Mouse (Mus musculus): ENCODE measurements at regions not wholly inside any gene's neighbourhood (a gene's known extent, or its start where the extent isn't known, plus 50 kb on each side); places are given as distances from the start of the nearest gene placed in this dataset.

- Histone ChIP-seq H3K9me3 (replicated peaks) (no peaks in the 10 kb centered on the region), H3K27ac (no peak overlapping the region), H3K27me3 (no peaks in the 10 kb centered on the region), H3K4me2 (no peak overlapping the region), H3K4me1 (replicated peaks) (peaks cover 17% of the 10 kb centered on the region), H3K36me3 (no peaks in the 10 kb centered on the region), H3K4me3 (no peak overlapping the region), H3K9ac (no peak overlapping the region)
- 85% methylated on average over 6 of the region's 6 CpGs for WGBS
- no peak for ATAC-seq (replicated peaks; ENCODE audit: insufficient number of reproducible peaks, insufficient read depth, low FRiP score, low read depth)
Observed at GRCm38 (mm10) chr8:126702294-126702693, 108.5 kb upstream of the Irf2bp2 start.

- Histone ChIP-seq H3K4me2 (no peak overlapping the region), H3K4me3 (no peak overlapping the region), H3K9ac (no peak overlapping the region), H3K27me3 (no peaks in the 10 kb centered on the region), H3K4me1 (replicated peaks) (peaks cover 27% of the 10 kb centered on the region), H3K36me3 (no peaks in the 10 kb centered on the region), H3K9me3 (replicated peaks) (no peaks in the 10 kb centered on the region), H3K27ac (peak overlapping the region; percentile 79)
- ATAC-seq (replicated peaks; ENCODE audit: insufficient number of reproducible peaks, insufficient read depth, low FRiP score, low read depth) = no peak; the same call in 1 of the 2 replicates
- 11% methylated on average over 6 of the region's 6 CpGs for WGBS
Observed at GRCm38 (mm10) chr8:126699389-126699775, 105.6 kb upstream of the Irf2bp2 start.

- ATAC-seq (replicated peaks; ENCODE audit: insufficient number of reproducible peaks, insufficient read depth, low FRiP score, low read depth) = peak; percentile 30; the same call in 1 of the 2 replicates
- Histone ChIP-seq H3K27me3 (no peaks in the 10 kb centered on the region), H3K36me3 (no peaks in the 10 kb centered on the region), H3K4me3 (no peak overlapping the region), H3K4me1 (replicated peaks) (peaks cover 29% of the 10 kb centered on the region), H3K9ac (no peak overlapping the region), H3K9me3 (replicated peaks) (no peaks in the 10 kb centered on the region), H3K27ac (peak overlapping the region; percentile 79), H3K4me2 (no peak overlapping the region; the same call in 1 of the 2 replicates)
- 31% methylated on average over 7 of the region's 7 CpGs for WGBS
Observed at GRCm38 (mm10) chr8:126698601-126699388, 105.0 kb upstream of the Irf2bp2 start.

- Histone ChIP-seq H3K27ac (no peak overlapping the region), H3K27me3 (no peaks in the 10 kb centered on the region), H3K9ac (no peak overlapping the region), H3K36me3 (no peaks in the 10 kb centered on the region), H3K4me3 (no peak overlapping the region), H3K9me3 (replicated peaks) (no peaks in the 10 kb centered on the region), H3K4me2 (no peak overlapping the region), H3K4me1 (replicated peaks) (peaks cover 43% of the 10 kb centered on the region)
- ATAC-seq (replicated peaks; ENCODE audit: insufficient number of reproducible peaks, insufficient read depth, low FRiP score, low read depth) = no peak
- 79% methylated on average over 7 of the region's 7 CpGs for WGBS
Observed at GRCm38 (mm10) chr8:126696346-126697010, 102.7 kb upstream of the Irf2bp2 start.

- Histone ChIP-seq H3K4me2 (no peak overlapping the region), H3K4me3 (no peak overlapping the region), H3K9ac (no peak overlapping the region), H3K27me3 (no peaks in the 10 kb centered on the region), H3K36me3 (no peaks in the 10 kb centered on the region), H3K9me3 (replicated peaks) (no peaks in the 10 kb centered on the region), H3K27ac (no peak overlapping the region), H3K4me1 (replicated peaks) (peaks cover 39% of the 10 kb centered on the region)
- 65% methylated on average over 7 of the region's 7 CpGs for WGBS
- ATAC-seq (replicated peaks; ENCODE audit: insufficient number of reproducible peaks, insufficient read depth, low FRiP score, low read depth) = no peak
Observed at GRCm38 (mm10) chr8:126694370-126694769, 100.6 kb upstream of the Irf2bp2 start.

GRCm38 (mm10) chr8:126693642-126694041 lies 99.9 kb upstream of the Irf2bp2 start:
- ATAC-seq (replicated peaks; ENCODE audit: insufficient number of reproducible peaks, insufficient read depth, low FRiP score, low read depth) = no peak
- H3K4me2 ChIP-seq = no peak overlapping the region
- peaks cover 31% of the 10 kb centered on the region for H3K4me1 ChIP-seq (replicated peaks)
- H3K9ac ChIP-seq = no peak overlapping the region
- H3K36me3 ChIP-seq = no peaks in the 10 kb centered on the region
- H3K4me3 ChIP-seq = no peak overlapping the region
- H3K27ac ChIP-seq = no peak overlapping the region
- 79% methylated on average over 1 of the region's 1 CpGs for WGBS
- no peaks in the 10 kb centered on the region for H3K9me3 ChIP-seq (replicated peaks)
- no peaks in the 10 kb centered on the region for H3K27me3 ChIP-seq

- WGBS = 63% methylated on average over 3 of the region's 3 CpGs
- Histone ChIP-seq H3K4me1 (replicated peaks) (peaks cover 26% of the 10 kb centered on the region; the same call in 1 of the 2 replicates), H3K36me3 (no peaks in the 10 kb centered on the region), H3K27me3 (no peaks in the 10 kb centered on the region), H3K9ac (no peak overlapping the region), H3K9me3 (replicated peaks) (no peaks in the 10 kb centered on the region), H3K4me3 (no peak overlapping the region), H3K27ac (peak overlapping the region; percentile 66), H3K4me2 (no peak overlapping the region)
- ATAC-seq (replicated peaks; ENCODE audit: insufficient number of reproducible peaks, insufficient read depth, low FRiP score, low read depth) = no peak
Observed at GRCm38 (mm10) chr8:126692711-126693110, 98.9 kb upstream of the Irf2bp2 start.

GRCm38 (mm10) chr8:126692263-126692662 lies 98.5 kb upstream of the Irf2bp2 start:
- no peak overlapping the region for H3K4me2 ChIP-seq
- ATAC-seq (replicated peaks; ENCODE audit: insufficient number of reproducible peaks, insufficient read depth, low FRiP score, low read depth) = no peak
- no peaks in the 10 kb centered on the region for H3K27me3 ChIP-seq
- H3K4me3 ChIP-seq = no peak overlapping the region
- no peak overlapping the region for H3K9ac ChIP-seq
- H3K36me3 ChIP-seq = no peaks in the 10 kb centered on the region
- peaks cover 26% of the 10 kb centered on the region; the same call in 1 of the 2 replicates for H3K4me1 ChIP-seq (replicated peaks)
- 38% methylated on average over 3 of the region's 3 CpGs for WGBS
- peak overlapping the region; percentile 66 for H3K27ac ChIP-seq
- no peaks in the 10 kb centered on the region for H3K9me3 ChIP-seq (replicated peaks)

- no peaks in the 10 kb centered on the region for H3K9me3 ChIP-seq (replicated peaks)
- no peaks in the 10 kb centered on the region for H3K27me3 ChIP-seq
- no peak overlapping the region for H3K4me3 ChIP-seq
- H3K9ac ChIP-seq = no peak overlapping the region
- no peak overlapping the region for H3K27ac ChIP-seq
- no peaks in the 10 kb centered on the region for H3K36me3 ChIP-seq
- peaks cover 21% of the 10 kb centered on the region for H3K4me1 ChIP-seq (replicated peaks)
- no peak overlapping the region for H3K4me2 ChIP-seq
- WGBS = 76% methylated on average over 5 of the region's 5 CpGs
- ATAC-seq (replicated peaks; ENCODE audit: insufficient number of reproducible peaks, insufficient read depth, low FRiP score, low read depth) = no peak
Observed at GRCm38 (mm10) chr8:126688450-126688849, 94.7 kb upstream of the Irf2bp2 start.

GRCm38 (mm10) chr8:126688014-126688413 lies 94.2 kb upstream of the Irf2bp2 start:
- Histone ChIP-seq H3K27ac (no peak overlapping the region), H3K4me3 (no peak overlapping the region), H3K9me3 (replicated peaks) (no peaks in the 10 kb centered on the region), H3K4me1 (replicated peaks) (peaks cover 20% of the 10 kb centered on the region), H3K4me2 (no peak overlapping the region), H3K9ac (no peak overlapping the region), H3K36me3 (no peaks in the 10 kb centered on the region), H3K27me3 (no peaks in the 10 kb centered on the region)
- no peak for ATAC-seq (replicated peaks; ENCODE audit: insufficient number of reproducible peaks, insufficient read depth, low FRiP score, low read depth)
- WGBS = 77% methylated on average over 6 of the region's 6 CpGs

GRCm38 (mm10) chr8:126686827-126687226 lies 93.0 kb upstream of the Irf2bp2 start:
- no peak overlapping the region for H3K4me2 ChIP-seq
- no peak overlapping the region for H3K9ac ChIP-seq
- peaks cover 15% of the 10 kb centered on the region for H3K4me1 ChIP-seq (replicated peaks)
- no peaks in the 10 kb centered on the region for H3K9me3 ChIP-seq (replicated peaks)
- H3K27me3 ChIP-seq = no peaks in the 10 kb centered on the region
- 81% methylated on average over 4 of the region's 4 CpGs for WGBS
- ATAC-seq (replicated peaks; ENCODE audit: insufficient number of reproducible peaks, insufficient read depth, low FRiP score, low read depth) = no peak
- no peak overlapping the region for H3K27ac ChIP-seq
- no peaks in the 10 kb centered on the region for H3K36me3 ChIP-seq
- no peak overlapping the region for H3K4me3 ChIP-seq

All from heart, embryonic 15.5 days (tissue).